Mouse (Mus musculus) central nervous system, embryonic 18 days (tissue): ENCODE results near the gene Ulk1. TPM values are rescaled to one million over a fixed set of nuclear protein-coding genes. Genes with fewer than 3 reads are reported as not detected.

Source experiments
- polyA plus RNA-seq: library from polyadenylated mRNA; depleted of rRNA; stranded (reverse); fragments of >200 nt; gene quantifications from 2 replicates; pipeline ENCODE4 v1.2.3, GENCODE M21; 2012; rRNA removed

The Ulk1 gene
- 68.2 and 83.0 TPM in 2 replicates for polyA plus RNA-seq

DNA sequence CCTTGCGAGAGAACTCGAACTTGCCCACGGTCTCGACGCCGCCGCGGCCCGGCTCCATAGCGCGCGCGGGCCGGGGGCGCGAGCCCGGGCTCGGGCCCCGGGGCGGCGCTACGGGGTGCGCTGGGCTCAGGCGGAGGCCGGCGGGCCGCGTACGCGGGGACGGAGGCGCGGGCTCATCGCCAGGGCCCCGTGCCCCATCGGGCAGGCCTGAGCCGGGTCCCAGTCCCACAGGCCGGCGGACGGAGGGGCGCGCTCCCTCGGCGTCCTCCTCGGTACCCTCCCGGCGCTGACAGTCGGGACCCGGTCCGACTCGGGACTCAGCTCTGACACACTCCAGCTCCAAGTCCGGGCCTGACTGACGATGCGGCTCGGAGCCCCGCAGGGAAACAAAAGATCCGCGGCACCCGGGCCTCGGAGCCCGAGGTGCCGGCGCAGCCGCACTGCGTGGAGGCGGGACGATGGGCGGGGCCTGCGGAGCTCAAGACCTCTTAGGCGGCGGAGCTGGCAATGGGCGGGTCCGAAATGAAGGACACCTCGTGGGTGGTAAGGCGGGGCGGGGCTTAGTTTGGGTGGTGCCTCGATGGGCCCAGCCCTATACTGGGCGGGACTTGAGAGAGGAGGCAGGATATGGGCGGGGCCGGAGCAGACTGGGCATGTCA is at the start of gene Ulk1:
Ulk1 (minus strand) TSS at position 431 of the 659 bp plus-strand sequence.

GRCm38 (mm10) chr5:110839678-110840365 is 29.9 kb upstream of the Ulk1 start, which contains the start of the genes Hscb and Chek2:
Hscb (minus strand) TSS chr5:110839777.
Chek2 (plus strand) TSS chr5:110839979.

DNA sequence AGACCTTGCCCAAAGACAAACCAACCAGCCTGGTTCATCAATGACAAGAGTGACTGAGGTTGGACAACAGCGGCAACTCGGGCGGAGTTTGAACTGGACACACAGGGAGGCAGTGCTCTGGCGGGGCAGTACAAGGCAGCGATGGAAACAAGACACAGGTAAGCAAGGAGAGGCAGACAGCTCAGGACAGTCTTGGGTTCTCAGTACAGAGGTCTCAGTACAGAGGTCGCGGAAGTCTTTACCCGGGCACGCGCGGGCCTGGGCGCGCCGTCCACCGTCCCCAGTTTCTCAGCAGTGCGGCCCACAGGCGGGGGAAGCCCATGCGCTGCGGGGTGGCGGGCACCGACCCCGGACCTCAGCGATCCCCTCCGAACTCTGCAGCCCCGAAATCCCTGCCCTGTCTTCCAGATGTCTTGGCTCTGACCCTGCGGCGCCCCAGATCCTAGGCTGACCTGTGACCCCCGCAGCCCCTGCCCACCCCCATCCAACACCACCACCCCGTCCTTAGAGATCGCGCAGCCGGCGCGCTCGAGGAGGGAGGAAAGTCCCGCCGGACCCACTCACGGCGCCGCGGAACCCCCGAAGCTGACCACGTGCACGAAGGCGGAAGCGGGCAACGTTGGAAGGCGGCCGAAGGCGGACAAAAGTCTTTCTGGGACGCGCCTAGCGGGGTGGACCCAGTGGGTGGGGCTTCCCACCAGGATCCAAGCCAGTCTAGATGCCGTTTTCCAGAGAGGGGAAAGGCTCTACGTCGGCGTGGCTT is 29.7 kb downstream of the Ulk1 start, which contains the start of gene Pus1:
Pus1 (minus strand) TSS at position 662 of the 763 bp plus-strand sequence.

GRCm38 (mm10) chr5:110770448-110771158 is 39.3 kb downstream of the Ulk1 start, which contains the start of gene Ep400:
Ep400 (minus strand) TSS chr5:110770717.

Other genes with a start within 250 kb of the Ulk1 start
- 55.8 and 60.1 TPM in 2 replicates for gene Noc4l, start 156.7 kb downstream of the Ulk1 start, polyA plus RNA-seq
- gene Ddx51, start 156.6 kb downstream of the Ulk1 start, polyA plus RNA-seq = 25.7 and 27.1 TPM in 2 replicates
- 36.7 and 40.9 TPM in 2 replicates for gene Ep400, start 39.4 kb downstream of the Ulk1 start, polyA plus RNA-seq
- 18.2 and 19.2 TPM in 2 replicates for gene Pus1, start 29.4 kb downstream of the Ulk1 start, polyA plus RNA-seq
- 9.3 and 9.4 TPM in 2 replicates for gene Hscb, start 29.7 kb upstream of the Ulk1 start, polyA plus RNA-seq
- 4.3 and 5.1 TPM in 2 replicates for gene Chek2, start 29.9 kb upstream of the Ulk1 start, polyA plus RNA-seq
- gene Ttc28, start 69.7 kb upstream of the Ulk1 start, polyA plus RNA-seq = 18.5 and 26.0 TPM in 2 replicates